ENCODE assay signal across 14 mouse cellular contexts in the genomic region with DNA sequence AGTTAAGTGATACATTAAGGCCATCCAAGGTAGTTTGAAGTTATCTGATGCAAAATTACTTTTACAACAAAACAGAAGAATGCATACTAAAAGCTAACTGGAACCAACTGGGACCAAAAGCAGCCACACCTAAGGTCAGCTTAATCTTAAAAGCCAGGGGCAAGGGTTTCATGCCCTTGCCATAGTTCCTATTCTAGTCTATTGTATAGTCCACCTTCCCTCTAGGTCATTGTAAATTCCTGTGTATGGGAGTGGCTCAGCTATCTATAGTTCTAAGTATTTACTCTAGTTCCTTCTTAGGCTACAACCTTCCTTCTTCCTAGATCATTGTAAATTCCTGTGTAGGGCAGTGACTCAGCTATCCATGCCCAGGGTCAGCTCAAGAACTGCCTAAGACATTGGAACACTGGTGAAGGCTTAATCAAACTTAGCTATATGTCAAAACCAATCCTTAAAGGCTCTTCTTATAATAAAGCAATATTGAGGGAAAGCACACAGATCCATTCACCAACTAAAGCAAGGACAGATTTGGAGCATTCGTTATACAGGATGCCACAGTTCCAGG. TPM values are rescaled to one million over a fixed set of nuclear protein-coding genes. Genes with fewer than 3 reads are reported as not detected.
"Had no signal": no experiment of that assay in that cellular context is flagged by ENCODE, and none has a peak within 500 bp of the region (broad histone marks: within the 10 kb centered on the region; RNA-seq: fewer than 3 reads in every experiment).

No protein-coding gene starts in this region.

RNA-seq across cellular contexts. Expression of a gene that starts 15.2 kb away (rescaled TPM):
- total RNA-seq: neutrophil, adult 5-6 weeks had no signal
- polyA plus RNA-seq: neural tube, embryonic 13.5 days; neural tube, embryonic 14.5 days; neural tube, embryonic 15.5 days; small intestine, adult 2 months; spleen, adult 2 months; stomach, embryonic 14.5 days; stomach, embryonic 15.5 days; stomach, embryonic 16.5 days; stomach, postnatal 0 days; testis, adult 2 months; thymus, adult 2 months; thymus, postnatal 0 days; urinary bladder, adult 2 months had no signal

RNA-seq across cellular contexts. Expression of a gene that starts 15.7 kb away (rescaled TPM):
- total RNA-seq: neutrophil, adult 5-6 weeks had no signal
- polyA plus RNA-seq: neural tube, embryonic 13.5 days; neural tube, embryonic 14.5 days; neural tube, embryonic 15.5 days; small intestine, adult 2 months; spleen, adult 2 months; stomach, embryonic 14.5 days; stomach, embryonic 15.5 days; stomach, embryonic 16.5 days; stomach, postnatal 0 days; thymus, adult 2 months; thymus, postnatal 0 days; urinary bladder, adult 2 months had no signal

RNA-seq across cellular contexts. Expression of a gene that starts 24.8 kb away (rescaled TPM):
- total RNA-seq: neutrophil, adult 5-6 weeks had no signal
- polyA plus RNA-seq: neural tube, embryonic 13.5 days; neural tube, embryonic 14.5 days; neural tube, embryonic 15.5 days; small intestine, adult 2 months; spleen, adult 2 months; stomach, embryonic 15.5 days; stomach, embryonic 16.5 days; stomach, postnatal 0 days; thymus, adult 2 months; thymus, postnatal 0 days; urinary bladder, adult 2 months had no signal

RNA-seq across cellular contexts. Expression of a gene that starts 26.6 kb away (rescaled TPM):
- total RNA-seq: neutrophil, adult 5-6 weeks had no signal
- polyA plus RNA-seq: neural tube, embryonic 13.5 days; neural tube, embryonic 14.5 days; neural tube, embryonic 15.5 days; small intestine, adult 2 months; spleen, adult 2 months; stomach, embryonic 14.5 days; stomach, embryonic 15.5 days; stomach, embryonic 16.5 days; stomach, postnatal 0 days; thymus, adult 2 months; thymus, postnatal 0 days; urinary bladder, adult 2 months had no signal

RNA-seq across cellular contexts. Expression of a gene that starts 32.7 kb away (rescaled TPM):
- total RNA-seq: neutrophil, adult 5-6 weeks had no signal
- polyA plus RNA-seq: neural tube, embryonic 13.5 days; neural tube, embryonic 14.5 days; neural tube, embryonic 15.5 days; small intestine, adult 2 months; spleen, adult 2 months; stomach, embryonic 14.5 days; stomach, embryonic 15.5 days; stomach, embryonic 16.5 days; stomach, postnatal 0 days; thymus, adult 2 months; thymus, postnatal 0 days; urinary bladder, adult 2 months had no signal
